Mouse (Mus musculus) macrophage (primary cell): ENCODE measurements around the gene Gls. TPM values are rescaled to one million over a fixed set of nuclear protein-coding genes. Genes with fewer than 3 reads are reported as not detected.

Experiments used
- H3K27ac ChIP-seq: fragments of 350-480 bp; formaldehyde crosslinking; 2 replicates; pipeline ENCODE4 v1.9.0; 2021
- H3K36me3 ChIP-seq: fragments of 350-480 bp; formaldehyde crosslinking; 2 replicates; pipeline ENCODE4 v1.9.0; 2021; ENCODE audit errors: inconsistent target
- H3K4me3 ChIP-seq: fragments of 350-480 bp; formaldehyde crosslinking; 2 replicates; pipeline ENCODE4 v1.9.0; 2021; ENCODE audit errors: inconsistent target
- H3K79me2 ChIP-seq: fragments of 350-480 bp; formaldehyde crosslinking; 2 replicates; pipeline ENCODE4 v1.9.0; 2021; ENCODE audit errors: inconsistent target
- WGBS: methylation state at CpG from one replicate; pipeline ENCODE4 v1.1.7; 2026; ENCODE audit warnings: inconsistent platforms; ENCODE audit not compliant: missing documents; 5-methylcytosine and 5-hydroxymethylcytosine counted together
- polyA plus RNA-seq: library from polyadenylated mRNA; stranded (reverse); fragments of 250-400 nt; gene quantifications from 3 replicates; pipeline ENCODE4 v1.2.4, GENCODE M21; 2018; ENCODE audit warnings: inconsistent platforms

Gls gene
- polyA plus RNA-seq, 1 experiment from 2014 or later = 26.4 TPM

GRCm38 (mm10) chr1:52141482-52141881 is 91.5 kb downstream of the Gls start:
- Histone ChIP-seq H3K36me3 (peaks cover 100% of the 10 kb centered on the region), H3K4me3 (no peak overlapping the region), H3K79me2 (no peaks in the 10 kb centered on the region; the same call in 1 of the 2 replicates), H3K27ac (no peak overlapping the region)
- 22% methylated on average over 3 of the region's 3 CpGs for WGBS

- WGBS = 88% methylated on average over 7 of the region's 9 CpGs
- Histone ChIP-seq H3K79me2 (no peaks in the 10 kb centered on the region; the same call in 1 of the 2 replicates), H3K36me3 (peaks cover 100% of the 10 kb centered on the region), H3K4me3 (no peak overlapping the region), H3K27ac (no peak overlapping the region)
Observed at GRCm38 (mm10) chr1:52140534-52140933, 92.5 kb downstream of the Gls start.

GRCm38 (mm10) chr1:52137292-52137691 is 95.7 kb downstream of the Gls start:
- Histone ChIP-seq H3K4me3 (no peak overlapping the region), H3K79me2 (peaks cover 29% of the 10 kb centered on the region; the same call in 1 of the 2 replicates), H3K36me3 (peaks cover 98% of the 10 kb centered on the region), H3K27ac (no peak overlapping the region)
- WGBS = 95% methylated on average over 14 of the region's 16 CpGs

GRCm38 (mm10) chr1:52133254-52133653 is 99.8 kb downstream of the Gls start:
- WGBS = 96% methylated on average over 7 of the region's 8 CpGs
- peaks cover 95% of the 10 kb centered on the region for H3K36me3 ChIP-seq

GRCm38 (mm10) chr1:52131787-52132377 is 101.2 kb downstream of the Gls start:
- WGBS = 91% methylated on average over 11 of the region's 11 CpGs
- Histone ChIP-seq H3K27ac (no peak overlapping the region), H3K36me3 (peaks cover 89% of the 10 kb centered on the region), H3K4me3 (no peak overlapping the region), H3K79me2 (peaks cover 76% of the 10 kb centered on the region; the same call in 1 of the 2 replicates)

More at GRCm38 (mm10) chr1:52133254-52133653, 99.8 kb downstream of the Gls start:
- H3K4me3 ChIP-seq = no peak overlapping the region
- H3K79me2 ChIP-seq = peaks cover 68% of the 10 kb centered on the region; the same call in 1 of the 2 replicates
- H3K27ac ChIP-seq = no peak overlapping the region

- Histone ChIP-seq H3K36me3 (peaks cover 89% of the 10 kb centered on the region), H3K27ac (no peak overlapping the region), H3K4me3 (no peak overlapping the region), H3K79me2 (peaks cover 93% of the 10 kb centered on the region)
- 41% methylated on average over 6 of the region's 6 CpGs for WGBS
Observed at GRCm38 (mm10) chr1:52129794-52130193, 103.2 kb downstream of the Gls start.

GRCm38 (mm10) chr1:52127350-52127749 is 105.7 kb downstream of the Gls start:
- H3K4me3 ChIP-seq = no peak overlapping the region
- no peak overlapping the region for H3K27ac ChIP-seq
- H3K36me3 ChIP-seq = peaks cover 89% of the 10 kb centered on the region
- WGBS = 93% methylated on average over 6 of the region's 6 CpGs
- H3K79me2 ChIP-seq = peaks cover 93% of the 10 kb centered on the region

GRCm38 (mm10) chr1:52124818-52125217 is 108.2 kb downstream of the Gls start:
- peaks cover 87% of the 10 kb centered on the region for H3K36me3 ChIP-seq
- H3K4me3 ChIP-seq = no peak overlapping the region
- WGBS = 79% methylated on average over 3 of the region's 3 CpGs
- H3K79me2 ChIP-seq = peaks cover 93% of the 10 kb centered on the region
- no peak overlapping the region for H3K27ac ChIP-seq

GRCm38 (mm10) chr1:52121052-52121451 is 112.0 kb downstream of the Gls start:
- Histone ChIP-seq H3K4me3 (peak overlapping the region; percentile 99), H3K79me2 (peaks cover 68% of the 10 kb centered on the region), H3K36me3 (peaks cover 58% of the 10 kb centered on the region), H3K27ac (no peak overlapping the region)
- 94% methylated on average over 3 of the region's 3 CpGs for WGBS

- H3K79me2 ChIP-seq = peaks cover 60% of the 10 kb centered on the region
- H3K27ac ChIP-seq = peak overlapping the region; percentile 86
- WGBS = 15% methylated on average over 10 of the region's 10 CpGs
- H3K4me3 ChIP-seq = peak overlapping the region; percentile 99
- H3K36me3 ChIP-seq = peaks cover 49% of the 10 kb centered on the region
Observed at GRCm38 (mm10) chr1:52120191-52120590, 112.8 kb downstream of the Gls start.

- WGBS = under 1% methylated on average over 20 of the region's 20 CpGs
- peak overlapping the region; percentile 99 for H3K4me3 ChIP-seq
Observed at GRCm38 (mm10) chr1:52119691-52120090, 113.3 kb downstream of the Gls start.

GRCm38 (mm10) chr1:52118860-52119591 is 114.0 kb downstream of the Gls start, which contains the start of gene Stat1:
TSS of gene Stat1 (plus strand) at chr1:52119440.
- peaks cover 48% of the 10 kb centered on the region for H3K79me2 ChIP-seq
- peaks cover 39% of the 10 kb centered on the region for H3K36me3 ChIP-seq
- 7% methylated on average over 33 of the region's 37 CpGs for WGBS
- H3K27ac ChIP-seq = peak within 1 kb of the TSS; percentile 86
- H3K4me3 ChIP-seq = peak within 1 kb of the TSS; percentile 99

More at GRCm38 (mm10) chr1:52119691-52120090, 113.3 kb downstream of the Gls start:
- H3K27ac ChIP-seq = peak overlapping the region; percentile 86
- H3K36me3 ChIP-seq = peaks cover 44% of the 10 kb centered on the region
- H3K79me2 ChIP-seq = peaks cover 55% of the 10 kb centered on the region

GRCm38 (mm10) chr1:52117777-52118176 is 115.3 kb downstream of the Gls start:
- no peak overlapping the region for H3K27ac ChIP-seq

GRCm38 (mm10) chr1:52116441-52116840 is 116.6 kb downstream of the Gls start:
- H3K36me3 ChIP-seq = peaks cover 14% of the 10 kb centered on the region; the same call in 1 of the 2 replicates
- no peak overlapping the region for H3K4me3 ChIP-seq
- 84% methylated on average over 3 of the region's 3 CpGs for WGBS
- peaks cover 22% of the 10 kb centered on the region for H3K79me2 ChIP-seq
- no peak overlapping the region for H3K27ac ChIP-seq

More at GRCm38 (mm10) chr1:52117777-52118176, 115.3 kb downstream of the Gls start:
- H3K79me2 ChIP-seq = peaks cover 36% of the 10 kb centered on the region
- 100% methylated on average over 1 of the region's 1 CpGs for WGBS
- peaks cover 27% of the 10 kb centered on the region; the same call in 1 of the 2 replicates for H3K36me3 ChIP-seq
- no peak overlapping the region for H3K4me3 ChIP-seq

GRCm38 (mm10) chr1:52113666-52114069 is 119.4 kb downstream of the Gls start:
- whole genome bisulfite sequencing = under 1% methylated on average over 32 of the region's 32 CpGs
- Histone ChIP-seq H3K4me3 (peak overlapping the region; percentile 18; the same call in 1 of the 2 replicates), H3K27ac (peak overlapping the region; percentile 72), H3K79me2 (no peaks in the 10 kb centered on the region), H3K36me3 (no peaks in the 10 kb centered on the region)
